Mouse (Mus musculus): Measurements from ENCODE around the gene Cnnm2.

GRCm38 (mm10) chr19:46715016-46715415 is 46.4 kb upstream of the Cnnm2 start:
- TF ChIP-seq MAX (IDR thresholded peaks at IDR 0.05; ENCODE audit: low read depth) (no peak), CEBPB (IDR thresholded peaks at IDR 0.05; ENCODE audit: insufficient read depth, poor library complexity, severe bottlenecking) (no peak), TCF12 (IDR thresholded peaks at IDR 0.05; ENCODE audit: insufficient read depth, poor library complexity, severe bottlenecking) (no peak), POLR2A (IDR thresholded peaks at IDR 0.05; ENCODE audit: insufficient read length, low read depth) (no peak), E2F4 (IDR thresholded peaks at IDR 0.05; ENCODE audit: insufficient read depth) (no peak), POLR2AphosphoS2 (IDR thresholded peaks at IDR 0.05; ENCODE audit: insufficient read length, low read depth) (no peak), MYOG (IDR thresholded peaks at IDR 0.05; ENCODE audit: control insufficient read depth in 1 of 3, insufficient read depth in 1 of 3, insufficient read length in 2 of 3, low read depth in 2 of 3) (no peak), TCF3 (IDR thresholded peaks at IDR 0.05; ENCODE audit: insufficient read length, low read depth) (no peak), MYOD1 (IDR thresholded peaks at IDR 0.05; ENCODE audit: control insufficient read depth in 1 of 3, insufficient read length in 2 of 3, low read depth in 2 of 3) (no peak), SRF (IDR thresholded peaks at IDR 0.05; ENCODE audit: control insufficient read depth, insufficient read length, low read depth) (no peak)
